Mouse (Mus musculus) hindlimb bud, embryonic 11.5 days (tissue): ENCODE data around the gene Park7.
A peak's percentile ranks its signal among the peaks of the same experiment; 100 is the strongest.
"Not testable (repeated sequence)": the region's sequence is repeated elsewhere in the genome, so short reads cannot be mapped to it uniquely, and the experiment has no call there.

ENCODE experiments used
- DNase-seq: peaks from one replicate; pipeline ENCODE4 v3.0.0-alpha.2; 2012; ENCODE audit warnings: low read depth, low spot score; ENCODE audit errors: extremely low spot score

The Park7 gene

GRCm38 (mm10) chr4:150879631-150880030 lies 34.6 kb downstream of the Park7 start:
- no peak for DNase-seq

DNA sequence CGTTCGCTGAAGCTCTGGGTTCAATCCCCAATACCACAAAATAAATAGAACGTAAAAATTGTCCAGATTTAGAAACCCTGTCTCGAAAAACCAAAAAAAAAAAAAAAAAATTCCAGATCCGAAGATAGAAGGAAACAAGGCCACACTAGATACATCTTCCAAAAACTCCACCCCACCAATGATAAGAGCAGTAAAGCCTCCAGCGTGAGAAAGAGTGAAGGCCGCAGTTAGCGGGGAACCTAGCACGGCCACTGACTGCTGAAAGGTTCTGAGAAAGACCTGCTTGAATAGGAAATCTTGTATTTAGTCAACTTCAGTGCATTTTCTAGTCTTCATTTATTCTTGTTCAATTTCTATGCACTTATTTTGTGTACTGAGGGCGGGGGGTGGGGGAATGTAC lies 38.8 kb downstream of the Park7 start:
- DNase-seq = no peak

DNA sequence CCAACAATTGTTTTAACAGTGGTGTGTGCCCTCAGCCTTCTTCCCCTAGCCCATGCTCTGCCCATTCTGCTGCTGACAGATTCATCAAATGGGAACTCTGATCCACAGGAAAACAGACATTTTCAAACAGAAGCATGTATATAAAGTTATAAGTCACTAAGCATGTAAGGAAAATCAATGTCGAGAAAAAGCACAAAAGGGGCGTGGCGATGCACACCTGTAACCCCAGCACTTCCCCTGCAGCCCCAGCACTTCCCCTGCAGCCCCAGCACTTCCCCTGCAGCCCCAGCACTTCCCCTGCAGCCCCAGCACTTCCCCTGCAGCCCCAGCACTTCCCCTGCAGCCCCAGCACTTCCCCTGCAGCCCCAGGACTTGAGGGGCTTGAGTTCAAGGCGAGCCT lies 39.8 kb downstream of the Park7 start:
- not testable (repeated sequence) for DNase-seq

- DNase-seq = no peak
Measured at GRCm38 (mm10) chr4:150872681-150873080, 41.6 kb downstream of the Park7 start.

GRCm38 (mm10) chr4:150872139-150872651 lies 42.0 kb downstream of the Park7 start:
- DNase-seq = no peak

GRCm38 (mm10) chr4:150871392-150872138 lies 42.7 kb downstream of the Park7 start:
- no peak for DNase-seq

DNA sequence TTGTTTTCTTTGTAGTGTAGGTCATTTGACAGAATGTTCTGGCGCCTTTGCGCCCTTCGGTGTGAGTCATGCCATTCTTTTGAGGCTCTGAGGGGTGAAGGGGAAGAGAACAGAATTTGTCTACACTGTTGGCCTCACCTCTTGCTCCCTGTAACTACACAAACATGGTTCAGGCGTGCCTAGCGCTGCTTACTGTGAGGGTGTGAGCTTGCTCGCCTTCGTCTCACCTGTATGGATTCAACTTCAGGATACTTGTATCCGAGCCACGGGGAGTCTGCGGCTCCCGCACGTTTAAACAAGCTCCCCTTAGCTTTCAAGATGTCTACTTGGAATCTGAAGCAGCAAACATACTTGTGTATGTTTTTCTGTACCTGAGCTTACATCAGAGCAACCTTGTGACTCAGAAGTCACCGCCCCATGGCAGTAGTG lies 43.3 kb downstream of the Park7 start:
- no peak for DNase-seq

GRCm38 (mm10) chr4:150869276-150870197 lies 44.7 kb downstream of the Park7 start:
- no peak for DNase-seq

- no peak for DNase-seq
Measured at GRCm38 (mm10) chr4:150868859-150869258, 45.4 kb downstream of the Park7 start.

- DNase-seq = no peak
Measured at GRCm38 (mm10) chr4:150868161-150868560, 46.1 kb downstream of the Park7 start.

DNA sequence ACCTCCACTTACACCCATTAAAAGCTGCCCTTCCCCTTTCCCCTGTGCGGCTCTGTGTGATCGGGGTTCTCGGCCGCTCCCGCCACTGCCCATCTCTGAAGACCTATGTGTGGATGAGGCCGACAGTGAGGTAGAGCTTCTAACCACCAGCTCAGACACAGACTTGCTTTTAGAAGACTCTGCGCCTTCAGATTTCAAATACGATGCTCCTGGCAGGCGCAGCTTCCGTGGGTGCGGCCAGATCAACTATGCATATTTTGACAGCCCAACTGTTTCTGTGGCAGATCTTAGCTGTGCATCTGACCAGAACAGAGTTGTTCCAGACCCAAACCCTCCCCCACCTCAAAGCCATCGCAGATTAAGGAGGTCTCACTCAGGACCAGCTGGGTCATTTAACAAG lies 47.7 kb downstream of the Park7 start:
- no peak for DNase-seq

DNA sequence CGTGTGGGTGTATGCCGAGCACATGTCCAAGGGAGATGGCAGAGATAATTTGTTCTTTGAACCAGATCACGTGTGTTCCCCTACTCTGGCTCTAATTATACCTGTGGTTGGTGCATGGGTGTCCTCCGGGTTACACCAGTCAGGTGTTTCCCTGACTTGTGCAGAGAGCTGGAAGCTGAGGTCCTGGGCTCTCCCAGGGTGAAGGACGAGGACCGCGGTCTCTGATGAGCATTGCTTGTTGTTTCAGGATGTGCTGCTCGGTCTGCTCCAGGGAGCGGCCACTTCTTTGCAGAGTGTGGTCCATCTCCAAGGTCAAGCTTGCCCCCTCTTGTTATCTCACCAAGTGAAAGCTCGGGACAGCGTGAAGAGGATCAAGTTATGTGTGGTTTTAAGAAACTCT lies 48.2 kb downstream of the Park7 start:
- no peak for DNase-seq

- DNase-seq = no peak
Measured at GRCm38 (mm10) chr4:150865371-150865770, 48.9 kb downstream of the Park7 start.

DNA sequence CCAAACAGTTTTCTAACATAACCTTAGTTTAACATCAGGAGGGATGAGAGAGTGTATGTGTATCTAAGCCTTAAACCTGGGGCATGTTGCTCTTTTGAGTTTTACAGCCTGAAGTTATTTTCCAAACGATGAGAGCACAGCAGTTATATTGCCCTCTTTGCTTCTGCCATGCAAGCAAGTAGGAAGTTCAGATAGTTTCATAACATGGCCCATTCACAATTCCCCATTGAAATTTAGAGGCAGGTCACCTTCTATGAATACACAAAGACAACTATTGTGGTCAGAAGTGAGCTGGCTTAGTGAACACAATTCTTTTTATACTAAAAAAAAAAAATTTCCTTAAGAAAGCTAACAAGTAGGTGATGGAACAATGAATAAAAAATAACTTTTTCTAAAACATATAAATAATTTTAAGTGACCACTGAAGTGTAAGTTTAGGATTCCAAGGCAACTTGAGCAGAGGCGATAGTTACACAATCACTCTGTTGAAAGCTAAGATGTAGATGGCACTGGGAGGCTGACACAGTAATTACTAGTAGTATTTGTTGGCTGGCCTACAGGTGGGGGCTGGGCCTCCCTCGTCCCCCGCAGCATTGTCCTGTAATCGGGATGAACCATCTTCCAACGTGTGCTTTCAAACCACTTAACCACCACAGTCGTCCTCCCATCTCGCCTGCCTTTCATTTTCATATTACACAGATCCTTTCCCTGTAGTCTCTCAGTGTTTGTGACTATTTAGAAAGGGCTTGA lies 51.4 kb downstream of the Park7 start:
- no peak for DNase-seq

GRCm38 (mm10) chr4:150861161-150861560 lies 53.1 kb downstream of the Park7 start:
- no peak for DNase-seq

- no peak for DNase-seq
Measured at GRCm38 (mm10) chr4:150860526-150860925, 53.7 kb downstream of the Park7 start.

DNA sequence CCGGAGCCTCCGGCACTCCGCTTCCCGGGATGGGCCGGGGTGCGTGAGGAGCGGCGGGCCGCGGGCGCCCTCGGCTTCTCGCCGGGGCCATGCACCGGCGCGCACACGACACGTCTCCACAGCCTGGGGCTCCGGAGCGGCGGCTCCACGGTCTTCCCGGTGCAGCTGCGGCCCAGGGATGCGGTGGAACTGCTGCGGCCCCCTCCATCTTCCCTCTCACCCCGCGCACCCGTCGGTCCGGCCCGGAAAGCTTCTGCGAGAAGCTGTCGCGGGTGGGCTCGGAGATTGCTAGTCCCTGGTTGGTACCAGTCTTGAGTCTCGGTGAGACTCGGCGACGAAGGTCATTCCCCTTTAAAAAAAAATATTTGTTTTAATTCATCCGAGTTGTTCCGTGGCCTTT lies 58.9 kb downstream of the Park7 start:
- no peak for DNase-seq

- peak; percentile 86 for DNase-seq
Measured at GRCm38 (mm10) chr4:150854839-150855246, 59.4 kb downstream of the Park7 start.

DNA sequence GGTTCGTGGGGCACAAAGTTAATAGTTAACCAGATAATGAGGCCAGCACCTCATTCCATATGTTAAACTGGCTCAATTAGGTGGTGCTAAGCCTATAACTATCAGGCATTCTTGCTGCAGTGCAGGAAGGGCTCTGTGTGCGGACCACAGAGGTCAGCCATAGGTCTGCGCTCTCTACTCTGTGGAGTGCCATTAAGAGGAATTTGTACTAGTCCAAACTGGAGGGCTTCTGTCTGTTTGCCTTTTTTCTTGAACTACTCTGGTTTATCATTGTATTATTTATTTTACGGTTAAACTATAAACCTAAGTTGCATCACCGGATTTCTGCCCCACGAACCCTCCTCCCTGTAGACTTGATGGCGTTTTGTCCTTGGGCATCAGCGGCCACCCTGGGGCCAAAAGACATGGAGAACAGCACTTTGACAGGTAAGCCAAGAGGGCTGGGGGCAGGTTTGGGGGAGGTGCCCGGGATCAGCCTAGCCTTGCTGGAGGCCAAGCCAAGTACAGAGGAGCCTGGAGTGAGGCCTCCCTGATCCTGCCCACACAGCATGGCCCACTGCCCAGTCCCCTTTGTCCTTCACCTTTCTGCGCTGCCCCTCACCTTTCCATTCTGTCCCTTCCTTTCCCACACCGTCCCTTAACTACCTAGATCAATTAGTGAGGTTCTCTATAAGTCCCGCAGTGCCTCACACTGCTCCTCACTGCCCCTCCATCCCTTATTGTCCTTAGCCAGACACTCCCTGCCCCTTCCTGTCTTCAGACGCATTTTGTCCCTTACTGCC lies 60.4 kb downstream of the Park7 start, which contains the start of gene Errfi1:
Errfi1 (plus strand) TSS at position 240 of the 782 bp plus-strand sequence.
- DNase-seq = no peak

- no peak for DNase-seq
Measured at GRCm38 (mm10) chr4:150852479-150852878, 61.8 kb downstream of the Park7 start.
